Mouse (Mus musculus) yolk sac, embryonic 10.5 days (tissue): ENCODE results near the gene Hoxc8.

Experiments
- DNase-seq: peaks from one replicate; pipeline ENCODE4 v3.0.0-alpha.2; 2017; ENCODE audit warnings: low spot score

The Hoxc8 gene

DNA sequence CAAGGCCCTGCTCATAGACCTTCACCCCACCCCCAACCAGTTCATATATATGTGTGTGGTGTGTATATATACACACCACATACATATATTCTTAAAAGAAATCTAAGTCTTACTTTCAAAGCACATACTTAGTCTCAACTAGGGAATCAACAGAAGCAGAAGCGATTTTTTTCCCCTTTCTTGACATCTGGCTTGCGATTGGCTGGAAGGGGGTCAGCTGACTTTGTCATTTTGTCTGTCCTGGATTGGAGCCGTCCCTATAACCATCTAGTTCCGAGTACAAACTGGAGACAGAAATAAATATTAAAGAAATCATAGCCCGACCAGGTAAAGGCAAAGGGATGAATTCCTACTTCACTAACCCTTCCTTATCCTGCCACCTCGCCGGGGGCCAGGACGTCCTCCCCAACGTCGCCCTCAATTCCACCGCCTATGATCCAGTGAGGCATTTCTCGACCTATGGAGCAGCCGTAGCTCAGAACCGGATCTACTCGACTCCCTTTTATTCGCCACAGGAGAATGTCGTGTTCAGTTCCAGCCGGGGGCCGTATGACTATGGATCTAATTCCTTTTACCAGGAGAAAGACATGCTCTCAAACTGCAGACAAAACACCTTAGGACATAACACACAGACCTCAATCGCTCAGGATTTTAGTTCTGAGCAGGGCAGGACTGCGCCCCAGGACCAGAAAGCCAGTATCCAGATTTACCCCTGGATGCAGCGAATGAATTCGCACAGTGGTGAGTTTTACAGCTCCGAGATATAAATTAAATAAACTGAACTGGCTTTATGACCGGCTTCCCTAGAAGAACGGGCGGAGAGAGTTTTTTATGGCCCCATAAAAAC is 19.1 kb downstream of the Hoxc8 start:
- DNase-seq, result peak; percentile 39

GRCm38 (mm10) chr15:103010112-103010846 is 19.9 kb downstream of the Hoxc8 start:
- DNase-seq, result peak; percentile 18

DNA sequence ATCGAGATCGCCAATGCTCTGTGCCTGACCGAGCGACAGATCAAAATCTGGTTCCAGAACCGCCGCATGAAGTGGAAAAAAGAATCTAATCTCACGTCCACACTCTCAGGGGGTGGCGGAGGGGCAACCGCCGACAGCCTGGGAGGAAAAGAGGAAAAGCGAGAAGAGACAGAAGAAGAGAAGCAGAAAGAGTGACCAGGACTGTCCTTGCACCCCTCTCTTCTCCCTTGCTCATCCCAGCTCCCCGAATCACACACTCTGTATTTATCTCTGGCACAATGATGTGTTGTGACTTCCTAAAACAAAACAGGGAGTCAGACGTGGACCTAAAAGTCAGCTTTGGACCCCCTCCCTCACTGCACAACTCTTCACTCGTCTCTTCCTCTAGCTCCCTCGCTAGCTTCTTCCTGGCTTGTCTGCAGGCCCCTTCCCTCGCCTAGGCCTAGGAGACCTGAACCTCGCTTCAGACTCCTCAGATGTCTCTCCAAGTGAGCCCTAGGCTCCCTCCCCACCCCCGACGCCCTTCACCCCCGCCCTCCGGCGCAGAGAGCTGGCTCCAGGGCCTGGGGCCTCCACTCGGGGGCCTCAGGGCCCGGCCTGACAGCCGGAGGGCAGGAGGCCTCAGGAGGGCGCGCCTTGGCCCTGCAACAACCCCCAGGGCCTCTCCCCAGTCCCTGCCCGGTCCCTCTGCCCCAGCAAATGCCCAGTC is 20.6 kb downstream of the Hoxc8 start:
- peak; percentile 32 for DNase-seq

DNA sequence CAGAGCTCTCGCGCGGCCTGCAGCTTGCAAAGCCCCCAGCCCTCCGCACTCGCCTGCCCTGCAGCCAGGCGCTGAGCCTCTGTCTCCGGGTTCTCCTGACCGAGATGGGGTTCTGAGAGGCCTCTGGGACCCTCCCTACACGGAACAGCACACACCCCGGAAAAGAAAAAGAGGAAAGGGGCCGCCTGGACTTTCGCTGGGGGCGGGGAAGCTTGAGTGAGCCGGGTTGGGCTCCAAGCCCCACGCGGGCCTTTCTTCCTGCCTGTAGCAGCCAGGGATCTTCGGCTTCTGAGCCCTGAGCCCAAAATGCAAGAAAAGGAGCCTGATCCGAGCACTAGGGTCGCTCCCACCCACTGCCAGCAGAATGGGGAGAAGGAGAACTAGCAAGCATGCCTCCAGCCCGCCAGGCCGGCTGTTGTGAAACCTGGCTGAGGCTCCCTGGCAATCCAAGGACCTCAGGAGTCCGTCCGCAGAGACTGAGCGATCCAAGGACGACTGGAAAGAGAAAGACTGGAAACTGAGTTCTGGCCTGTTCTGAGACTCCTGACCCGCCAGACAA is 21.6 kb downstream of the Hoxc8 start:
- DNase-seq, result peak; percentile 25

- peak; percentile 74 for DNase-seq
Measured at GRCm38 (mm10) chr15:103013238-103013984, 23.0 kb downstream of the Hoxc8 start.

- peak; percentile 70 for DNase-seq
Measured at GRCm38 (mm10) chr15:103014166-103015008, 24.0 kb downstream of the Hoxc8 start.

DNA sequence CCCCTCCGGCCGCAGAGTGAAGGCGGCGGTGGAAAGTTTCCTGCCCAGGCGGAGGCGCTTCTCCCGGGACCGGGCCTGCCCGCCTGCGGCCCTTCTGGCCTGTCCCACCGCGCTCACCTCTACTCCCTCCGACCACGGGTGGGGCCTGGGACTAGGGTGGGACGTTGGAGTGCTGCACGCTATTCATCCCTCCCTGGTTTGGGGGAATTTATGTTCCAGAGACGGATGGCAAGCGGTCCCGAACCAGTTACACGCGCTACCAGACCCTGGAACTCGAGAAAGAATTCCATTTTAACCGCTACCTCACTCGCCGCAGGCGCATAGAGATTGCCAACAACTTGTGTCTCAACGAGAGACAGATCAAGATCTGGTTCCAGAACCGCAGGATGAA is 24.6 kb downstream of the Hoxc8 start:
- DNase-seq, result no peak

GRCm38 (mm10) chr15:103015406-103016166 is 25.2 kb downstream of the Hoxc8 start:
- DNase-seq, result no peak

GRCm38 (mm10) chr15:103018636-103019035 is 28.2 kb downstream of the Hoxc8 start, which contains the start of gene Hoxc4:
Hoxc4 (plus strand) TSS chr15:103018934.
- no peak for DNase-seq

DNA sequence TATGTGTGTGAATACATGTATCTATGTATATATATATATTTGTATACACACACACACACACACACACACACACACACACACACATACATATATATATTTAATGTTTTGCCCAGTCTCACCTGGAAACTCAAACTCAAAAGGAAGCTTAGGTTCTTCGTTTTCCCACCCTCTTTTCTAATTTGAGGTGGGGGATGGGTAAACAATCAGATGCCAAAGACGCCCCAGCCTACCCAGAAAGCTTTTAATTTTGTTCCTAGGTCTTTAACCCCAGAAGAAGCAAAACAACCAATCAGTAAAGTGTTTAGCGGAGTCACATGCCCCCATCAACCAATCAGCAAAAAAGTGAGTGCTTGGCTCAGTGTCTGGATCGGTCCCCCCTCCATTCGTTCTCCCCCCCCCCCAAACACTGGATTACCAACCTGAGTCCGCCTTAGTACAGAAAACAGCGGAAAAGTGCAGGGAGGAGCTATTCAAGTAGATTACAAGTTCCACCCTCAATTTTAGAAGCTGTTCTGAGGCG is 30.6 kb downstream of the Hoxc8 start:
- no peak for DNase-seq

- no peak for DNase-seq
Measured at GRCm38 (mm10) chr15:103021544-103021943, 31.1 kb downstream of the Hoxc8 start.

GRCm38 (mm10) chr15:103024131-103024530 is 33.7 kb downstream of the Hoxc8 start:
- DNase-seq, result no peak

- no peak for DNase-seq
Measured at GRCm38 (mm10) chr15:103027266-103028235, 37.1 kb downstream of the Hoxc8 start.

GRCm38 (mm10) chr15:103028916-103029512 is 38.6 kb downstream of the Hoxc8 start:
- no peak for DNase-seq

GRCm38 (mm10) chr15:103030142-103030541 is 39.7 kb downstream of the Hoxc8 start:
- no peak for DNase-seq

- no peak for DNase-seq
Measured at GRCm38 (mm10) chr15:103032167-103032566, 41.8 kb downstream of the Hoxc8 start.

DNA sequence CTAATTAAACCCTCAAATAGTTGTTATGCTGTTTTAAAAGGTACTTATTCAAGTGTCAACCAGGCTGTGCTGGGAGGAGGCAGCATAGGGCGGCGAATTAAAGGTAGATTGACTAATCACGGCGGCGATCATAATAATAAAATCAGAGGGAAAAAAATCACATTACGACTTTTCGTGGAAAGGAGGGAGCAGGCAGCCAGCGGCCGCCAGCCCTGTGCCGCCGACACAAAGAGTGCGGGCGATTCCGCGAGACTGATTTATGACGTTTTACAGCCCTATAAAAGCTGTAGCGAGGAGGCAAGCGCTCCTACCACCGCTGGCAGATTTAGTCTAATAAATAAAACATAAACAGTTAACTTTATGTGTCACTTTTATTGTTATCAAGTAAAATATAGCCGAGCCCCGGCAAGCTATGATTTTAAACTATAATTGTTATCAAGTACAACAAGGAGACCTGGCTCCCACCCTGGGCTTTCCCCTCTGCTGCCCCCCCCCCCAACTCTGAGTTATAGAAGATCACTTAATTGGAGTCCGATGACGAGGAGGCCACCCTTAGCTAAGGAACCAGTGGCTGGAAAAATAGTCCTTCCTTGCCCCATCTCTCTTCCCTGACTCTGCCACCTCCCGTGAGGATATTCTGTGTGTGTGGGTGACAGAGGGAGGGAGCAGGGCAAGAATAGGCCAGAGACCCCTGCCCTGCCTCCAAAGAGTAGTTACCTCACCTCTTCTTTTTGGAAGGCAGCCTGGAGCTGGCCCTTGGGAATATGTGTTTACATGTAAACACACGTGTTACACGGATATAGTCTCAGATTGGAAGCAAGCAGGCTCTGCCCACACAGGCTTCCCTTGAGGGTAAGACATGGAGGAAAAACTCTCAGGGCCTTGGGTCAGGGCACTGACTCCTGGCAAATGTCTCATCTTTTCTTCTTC is 42.5 kb downstream of the Hoxc8 start:
- no peak for DNase-seq
